Mouse (Mus musculus): Measurements from ENCODE around the gene Scp2.

The Scp2 gene

GRCm38 (mm10) chr4:108018241-108018923, 126.4 kb downstream of the Scp2 start:
- no peak for DNase-seq (ENCODE audit: low read depth, low spot score)

DNA sequence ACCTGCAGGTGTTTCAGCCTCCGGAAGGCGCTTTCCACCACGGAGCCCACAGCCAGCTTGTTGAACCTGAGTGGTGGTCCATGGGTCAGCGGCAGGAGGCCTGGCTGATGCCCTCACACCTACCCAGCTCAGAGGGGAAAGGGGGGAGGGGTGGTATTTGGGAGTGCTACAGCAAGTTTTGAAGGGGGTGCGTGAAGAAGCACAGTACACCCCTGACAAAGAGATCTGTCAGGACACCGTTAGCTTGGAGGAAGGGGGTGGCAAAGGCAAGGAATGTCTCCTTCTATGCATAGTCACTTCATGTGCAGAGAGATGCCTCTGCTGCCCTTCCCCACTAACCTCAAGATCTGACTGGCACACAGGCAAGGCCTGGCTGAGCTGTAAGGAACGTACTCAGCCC, 127.0 kb downstream of the Scp2 start:
- no peak for DNase-seq (ENCODE audit: low read depth, low spot score)

- no peak for DNase-seq (ENCODE audit: low read depth, low spot score)
Observed at GRCm38 (mm10) chr4:108016321-108016720, 128.5 kb downstream of the Scp2 start.

GRCm38 (mm10) chr4:108015067-108015765, 129.6 kb downstream of the Scp2 start:
- no peak for DNase-seq (ENCODE audit: low read depth, low spot score)

DNA sequence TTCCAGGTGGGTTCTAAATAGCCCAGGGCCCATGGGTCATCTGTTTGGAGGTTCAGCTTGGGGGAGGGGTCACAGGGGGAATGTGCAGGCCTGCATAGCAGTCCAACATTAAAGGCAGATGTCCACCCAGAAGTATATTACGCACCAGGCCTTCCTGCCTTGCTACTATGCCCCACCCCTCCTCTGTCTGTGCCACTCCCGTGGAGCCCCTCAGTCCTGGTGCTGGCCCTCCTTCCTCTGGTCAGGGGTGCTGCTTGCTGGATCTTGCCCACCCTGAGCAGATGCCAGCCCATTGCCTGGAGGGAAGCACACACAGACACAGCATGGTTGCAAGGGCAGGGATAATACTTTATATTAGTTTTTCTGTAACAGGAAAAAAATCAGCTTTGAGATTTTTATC, 130.3 kb downstream of the Scp2 start:
- no peak for DNase-seq (ENCODE audit: low read depth, low spot score)

- DNase-seq (ENCODE audit: low read depth, low spot score): no peak
Observed at GRCm38 (mm10) chr4:108008541-108008940, 136.3 kb downstream of the Scp2 start.

GRCm38 (mm10) chr4:108007532-108008103, 137.2 kb downstream of the Scp2 start:
- DNase-seq (ENCODE audit: low read depth, low spot score): no peak

DNA sequence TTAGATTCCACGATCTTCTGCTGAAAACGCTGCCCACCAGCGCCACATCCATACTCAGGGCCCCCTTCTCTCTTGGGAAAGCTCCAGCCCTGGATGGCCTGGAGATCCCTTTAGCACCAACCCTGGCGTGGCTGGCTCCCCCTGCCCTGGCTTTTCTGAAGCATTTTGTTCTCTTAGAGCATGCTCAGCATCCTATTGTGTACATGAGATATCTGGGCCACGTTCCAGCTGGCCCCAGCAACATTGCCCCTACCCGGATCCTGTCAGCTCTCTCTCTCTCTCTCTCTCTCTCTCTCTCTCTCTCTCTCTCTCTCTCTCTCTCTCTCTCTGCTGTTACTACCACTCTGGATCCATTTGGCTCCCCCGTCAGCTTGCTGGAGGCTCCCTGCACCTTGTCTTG, 139.5 kb downstream of the Scp2 start:
- no peak for DNase-seq (ENCODE audit: low read depth, low spot score)

GRCm38 (mm10) chr4:107999380-107999779, 145.4 kb downstream of the Scp2 start:
- no peak for DNase-seq (ENCODE audit: low read depth, low spot score)

- DNase-seq (ENCODE audit: low read depth, low spot score): no peak
Observed at GRCm38 (mm10) chr4:107998641-107999332, 146.0 kb downstream of the Scp2 start.

DNA sequence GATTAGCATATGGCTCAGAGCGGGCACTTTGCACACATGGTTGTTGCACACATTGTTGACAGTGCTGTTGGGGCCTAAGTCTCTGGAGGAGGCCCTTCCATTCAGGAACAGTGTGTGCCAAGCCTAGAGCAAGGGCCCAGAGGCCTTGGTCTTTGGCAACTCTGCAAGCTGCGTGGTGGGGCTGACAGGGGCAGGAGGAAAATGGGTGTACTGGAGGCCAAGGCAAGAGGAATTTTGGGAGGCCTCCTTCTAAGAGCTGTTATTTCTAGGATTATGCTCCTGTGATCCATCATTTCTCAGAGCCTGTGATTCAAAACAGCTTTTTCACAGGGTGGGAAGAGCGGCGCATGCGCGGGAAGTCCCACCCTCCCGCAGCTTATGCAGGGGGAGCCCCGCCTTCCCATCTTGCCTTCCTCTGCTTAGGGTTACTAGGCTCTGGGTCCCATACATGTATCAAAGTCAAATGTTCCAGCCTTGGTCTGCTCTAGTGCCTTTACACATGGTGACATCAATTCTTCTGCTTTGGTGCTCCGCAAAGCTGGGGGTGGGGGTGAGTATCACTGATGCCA, 148.3 kb downstream of the Scp2 start:
- no peak for DNase-seq (ENCODE audit: low read depth, low spot score)

DNA sequence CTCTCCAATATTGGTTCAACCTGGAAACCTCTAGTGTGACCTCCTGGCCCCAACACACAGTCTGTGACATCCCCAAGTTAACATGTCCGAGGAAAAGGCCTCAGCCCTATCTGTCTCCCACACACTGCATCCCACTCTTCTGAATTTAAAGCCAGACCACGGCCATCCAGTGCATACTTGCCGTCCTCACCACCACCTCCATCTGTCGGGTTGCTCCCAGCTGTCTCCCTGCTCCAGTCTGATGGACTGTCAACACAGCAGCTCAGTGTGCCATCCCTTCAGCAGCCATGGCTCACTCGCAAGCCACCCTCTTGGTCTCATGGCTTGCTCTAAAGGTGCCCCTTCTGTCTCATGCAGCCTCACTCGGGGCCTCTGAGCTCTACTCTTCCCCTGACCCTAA, 149.1 kb downstream of the Scp2 start:
- no peak for DNase-seq (ENCODE audit: low read depth, low spot score)

DNA sequence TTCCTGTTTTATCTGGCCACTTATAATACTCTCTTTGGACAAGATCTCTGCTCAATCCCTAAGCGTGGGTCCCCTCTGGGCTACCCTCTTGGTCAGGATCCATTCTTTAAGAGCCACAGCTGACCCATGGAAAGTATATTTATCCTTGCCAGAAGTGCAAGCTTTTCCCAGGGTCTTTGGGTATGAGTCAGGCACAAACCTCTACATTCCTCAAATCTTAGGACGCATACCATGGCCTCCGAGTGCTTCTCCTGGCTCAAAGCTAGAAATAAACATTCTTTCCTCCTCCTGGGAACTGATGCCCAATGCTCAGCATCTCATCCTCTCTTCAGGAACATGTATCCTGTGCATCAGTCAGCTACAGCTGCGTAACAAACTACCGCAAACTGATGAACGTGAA, 149.8 kb downstream of the Scp2 start:
- no peak for DNase-seq (ENCODE audit: low read depth, low spot score)
